Mouse (Mus musculus): ENCODE results near the gene P2ry12.

DNA sequence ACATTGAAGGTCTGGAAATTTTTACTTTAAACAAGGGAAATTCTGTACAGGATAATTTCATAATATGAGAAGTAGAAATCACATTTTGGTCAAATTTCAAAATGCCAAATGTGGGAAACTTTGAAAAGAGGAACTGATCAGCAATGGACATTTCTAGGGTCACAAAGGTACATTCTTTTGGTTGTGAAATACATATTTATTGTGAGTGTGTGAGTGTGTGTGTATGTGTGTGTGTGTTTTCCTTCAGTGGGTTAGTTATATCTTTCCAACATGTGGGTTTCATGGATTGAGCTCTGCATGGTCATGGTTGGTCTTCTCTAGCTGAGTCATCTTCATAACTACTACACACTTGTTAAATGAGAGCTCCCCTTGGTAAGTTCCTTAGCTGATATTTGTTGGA is 50.3 kb downstream of the P2ry12 start:
- TF ChIP-seq CTCF (IDR thresholded peaks at IDR 0.05; ENCODE audit: borderline replicate concordance, extremely low read depth, insufficient read depth, insufficient read length) (no peak), POLR2A (IDR thresholded peaks at IDR 0.05; ENCODE audit: borderline replicate concordance, extremely low read depth, insufficient read depth, insufficient read length, poor library complexity, severe bottlenecking) (no peak)

Data from brain, embryonic 14.5 days (tissue).